In genomic region chr9:104107482-104107881, GRCm38 (mm10) we compare ENCODE assay signal across 13 mouse cellular contexts.
"Had no signal": no experiment of that assay in that cellular context is flagged by ENCODE, and none has a peak within 500 bp of the region (broad histone marks: within the 10 kb centered on the region; RNA-seq: fewer than 3 reads in every experiment).

No protein-coding gene starts in this region.

- H3K4me2 ChIP-seq: limb, embryonic 13.5 days; liver, embryonic 13.5 days; midbrain, embryonic 12.5 days; neural tube, embryonic 13.5 days had no signal

- H3K4me1 ChIP-seq: liver, embryonic 13.5 days; midbrain, embryonic 12.5 days; neural tube, embryonic 13.5 days had no signal

- ATAC-seq: midbrain, embryonic 16.5 days had no signal

- H3K9me3 ChIP-seq: liver, embryonic 13.5 days had no signal

- H3K4me3 ChIP-seq: limb, embryonic 13.5 days; liver, embryonic 13.5 days; midbrain, embryonic 12.5 days; neural tube, embryonic 13.5 days had no signal

- H3K9ac ChIP-seq: limb, embryonic 13.5 days; liver, embryonic 13.5 days; midbrain, embryonic 12.5 days; neural tube, embryonic 13.5 days had no signal

- H3K36me3 ChIP-seq: limb, embryonic 13.5 days; liver, embryonic 13.5 days; midbrain, embryonic 12.5 days; neural tube, embryonic 13.5 days had no signal

- H3K27me3 ChIP-seq: limb, embryonic 13.5 days; liver, embryonic 13.5 days; midbrain, embryonic 12.5 days; neural tube, embryonic 13.5 days had no signal

- H3K27ac ChIP-seq: limb, embryonic 13.5 days; liver, embryonic 13.5 days; midbrain, embryonic 12.5 days; neural tube, embryonic 13.5 days had no signal

- DNase-seq: kidney, postnatal 10 days; left cerebral cortex, postnatal 4 days; liver, embryonic 13.5 days; lung, adult 18-20 months; retina, postnatal 1 day; right cerebral cortex, postnatal 4 days; spleen, adult 18-20 months; thymus, adult 18-20 months; thymus, postnatal 14 days had no signal
